Mouse (Mus musculus): ENCODE data around the gene Fam234b.

- TF ChIP-seq CTCF (IDR thresholded peaks at IDR 0.05; ENCODE audit: extremely low read depth, insufficient read length, insufficient replicate concordance, low read depth, low read length) (no peak), POLR2A (IDR thresholded peaks at IDR 0.05; ENCODE audit: low read depth, low read length) (no peak)
These were observed 54.9 kb downstream of the Fam234b start for GRCm38 (mm10) chr6:135252728-135253077.

All from small intestine, adult 2 months (tissue).